Mouse (Mus musculus) megakaryocyte, embryonic 14.5 days (primary cell): Measurements from ENCODE around the gene Haspin.

Source experiments
- FLI1 ChIP-seq: IDR thresholded peaks from 2 replicates; pipeline ENCODE4 v1.6.1; 2012; ENCODE audit warnings: low read length, inconsistent platforms, mixed read lengths
- GATA1 ChIP-seq: IDR thresholded peaks from 3 replicates; pipeline ENCODE4 v1.6.1; 2012; ENCODE audit warnings: mixed read lengths, low read length, inconsistent platforms, borderline replicate concordance

GRCm38 (mm10) chr11:73175612-73176011, 37.5 kb upstream of the Haspin start:
- no peak for TF ChIP-seq GATA1
- TF ChIP-seq FLI1 = no peak
